Mouse (Mus musculus) CH12.LX (cell line): ENCODE measurements around the gene Myo15. TPM values are rescaled to one million over a fixed set of nuclear protein-coding genes. Genes with fewer than 3 reads are reported as not detected.
A peak's percentile ranks its signal among the peaks of the same experiment; 100 is the strongest.

Experiments used
- DNase-seq: peaks from one replicate; pipeline ENCODE4 v3.0.0-alpha.2; 2013; ENCODE audit errors: extremely low read depth
- H3K27ac ChIP-seq: 2 replicates; pipeline ENCODE4 v1.5.1; 2012; ENCODE audit warnings: low read depth, mild to moderate bottlenecking, control low read depth, moderate library complexity; ENCODE audit not compliant: insufficient read depth
- H3K27me3 ChIP-seq: replicated peaks from 2 replicates; pipeline ENCODE3; 2012; ENCODE audit warnings: inconsistent platforms
- H3K36me3 ChIP-seq, 2 experiments: replicated peaks in 1 of 2; 2 replicates each; pipeline versions ENCODE3 to v1.6.1; 2012; ENCODE audit warnings: inconsistent platforms in 1 of 2, low read length in 1 of 2, mild to moderate bottlenecking in 1 of 2, mixed read lengths in 1 of 2, moderate library complexity in 1 of 2; ENCODE audit not compliant: control insufficient read depth in 1 of 2, insufficient read depth in 1 of 2
- H3K4me1 ChIP-seq, 2 experiments: 2 replicates each; pipeline ENCODE4 v1.6.1; 2012; ENCODE audit warnings: inconsistent platforms in 1 of 2, moderate library complexity in 1 of 2; ENCODE audit not compliant: insufficient read depth in 2 of 2, control insufficient read depth in 1 of 2
- H3K4me2 ChIP-seq: 2 replicates; pipeline ENCODE4 v1.6.1; 2012; ENCODE audit warnings: low read depth, mild to moderate bottlenecking, control low read depth; ENCODE audit not compliant: poor library complexity, insufficient read depth, severe bottlenecking
- H3K4me3 ChIP-seq, 3 experiments: fragments of 150-350 bp in 1 of 3; sonication (generic) in 1 of 3; replicated peaks in 1 of 3; 2 replicates each; pipeline versions ENCODE3 to v1.5.1; 2011 to 2012; ENCODE audit warnings: low read depth in 2 of 3, low read length in 2 of 3, mild to moderate bottlenecking in 2 of 3, moderate library complexity in 2 of 3, control low read depth in 1 of 3, improper control_type of control experiment in 1 of 3, inconsistent platforms in 1 of 3, mixed read lengths in 1 of 3; ENCODE audit not compliant: poor library complexity in 1 of 3
- H3K79me2 ChIP-seq: replicated peaks from 2 replicates; pipeline ENCODE4 v1.6.1; 2012; ENCODE audit warnings: mild to moderate bottlenecking, moderate library complexity; ENCODE audit not compliant: control insufficient read depth, poor library complexity, insufficient read depth, severe bottlenecking; ENCODE audit errors: extremely low read depth
- H3K9ac ChIP-seq: 2 replicates; pipeline ENCODE4 v1.6.1; 2012; ENCODE audit warnings: low read depth, mild to moderate bottlenecking, control low read depth, moderate library complexity; ENCODE audit not compliant: insufficient read depth
- H3K9me3 ChIP-seq: replicated peaks from 2 replicates; pipeline ENCODE3; 2012; ENCODE audit warnings: low read length, inconsistent platforms, mixed read lengths
- BHLHE40 ChIP-seq: IDR thresholded peaks from 2 replicates; pipeline ENCODE4 v1.6.1; 2011; ENCODE audit warnings: mild to moderate bottlenecking, low read depth, low read length, improper control_type of control experiment
- CHD1 ChIP-seq: IDR thresholded peaks from 2 replicates; pipeline ENCODE4 v1.6.1; 2012; ENCODE audit warnings: low read depth, low read length, improper control_type of control experiment, inconsistent platforms
- CTCF ChIP-seq, 2 experiments: IDR thresholded peaks in 1 of 2; conservative IDR thresholded peaks in 1 of 2; 2 replicates each; pipeline ENCODE4 v1.5.1; 2011 to 2012; ENCODE audit warnings: low read depth in 2 of 2, low read length in 2 of 2, improper control_type of control experiment in 1 of 2, inconsistent platforms in 1 of 2, mild to moderate bottlenecking in 1 of 2, moderate library complexity in 1 of 2
- E2F4 ChIP-seq: IDR thresholded peaks from 2 replicates; pipeline ENCODE4 v1.6.1; 2011; ENCODE audit warnings: low read depth, low read length, improper control_type of control experiment; ENCODE audit not compliant: insufficient replicate concordance
- ETS1 ChIP-seq: conservative IDR thresholded peaks from 2 replicates; pipeline ENCODE4 v1.6.1; 2012; ENCODE audit warnings: low read depth, mild to moderate bottlenecking, inconsistent platforms, low read length, improper control_type of control experiment, moderate library complexity
- GABPA ChIP-seq: IDR thresholded peaks from 2 replicates; pipeline ENCODE4 v1.6.1; 2012; ENCODE audit warnings: low read depth, low read length, improper control_type of control experiment, inconsistent platforms; ENCODE audit not compliant: insufficient replicate concordance
- HCFC1 ChIP-seq: IDR thresholded peaks from 2 replicates; pipeline ENCODE4 v1.6.1; 2012; ENCODE audit warnings: low read depth, mild to moderate bottlenecking, inconsistent platforms, low read length, improper control_type of control experiment
- IRF4 ChIP-seq: IDR thresholded peaks from 2 replicates; pipeline ENCODE4 v1.6.1; 2014; ENCODE audit warnings: low read depth, mild to moderate bottlenecking, inconsistent platforms, low read length, improper control_type of control experiment
- JUN ChIP-seq: IDR thresholded peaks from 2 replicates; pipeline ENCODE4 v1.6.1; 2011; ENCODE audit warnings: low read depth, mild to moderate bottlenecking, low read length, improper control_type of control experiment, moderate library complexity; ENCODE audit not compliant: insufficient read depth
- KAT2A ChIP-seq: IDR thresholded peaks from 2 replicates; pipeline ENCODE4 v1.6.1; 2012; ENCODE audit warnings: low read length, improper control_type of control experiment, inconsistent platforms; ENCODE audit not compliant: insufficient replicate concordance
- MAFK ChIP-seq: IDR thresholded peaks from 2 replicates; pipeline ENCODE4 v1.6.1; 2011; ENCODE audit warnings: low read length, improper control_type of control experiment; ENCODE audit not compliant: insufficient replicate concordance
- MEF2A ChIP-seq: IDR thresholded peaks from 2 replicates; pipeline ENCODE4 v1.6.1; 2014; ENCODE audit warnings: low read depth, mild to moderate bottlenecking, inconsistent platforms, low read length, improper control_type of control experiment, borderline replicate concordance
- MYC ChIP-seq: IDR thresholded peaks from 2 replicates; pipeline ENCODE4 v1.6.1; 2011; ENCODE audit warnings: low read depth, mild to moderate bottlenecking, improper control_type of control experiment, low read length
- NRF1 ChIP-seq: IDR thresholded peaks from 2 replicates; pipeline ENCODE4 v1.6.1; 2014; ENCODE audit warnings: low read depth, mild to moderate bottlenecking, inconsistent platforms, low read length, improper control_type of control experiment, moderate library complexity
- POLR2A ChIP-seq: IDR thresholded peaks from 2 replicates; pipeline ENCODE4 v1.6.1; 2011; ENCODE audit warnings: low read depth, mild to moderate bottlenecking, improper control_type of control experiment, low read length
- SIN3A ChIP-seq: IDR thresholded peaks from 2 replicates; pipeline ENCODE4 v1.6.1; 2012; ENCODE audit warnings: low read length, improper control_type of control experiment, inconsistent platforms
- TCF12 ChIP-seq: IDR thresholded peaks from 2 replicates; pipeline ENCODE4 v1.6.1; 2014; ENCODE audit warnings: low read depth, mild to moderate bottlenecking, inconsistent platforms, low read length, improper control_type of control experiment
- ZC3H11A ChIP-seq: IDR thresholded peaks from 2 replicates; pipeline ENCODE4 v1.6.1; 2012; ENCODE audit warnings: low read depth, mild to moderate bottlenecking, inconsistent platforms, low read length, improper control_type of control experiment
- ZKSCAN1 ChIP-seq: IDR thresholded peaks from 2 replicates; pipeline ENCODE4 v1.6.1; 2012; ENCODE audit warnings: low read depth, inconsistent platforms, low read length, improper control_type of control experiment, borderline replicate concordance
- ZNF384 ChIP-seq: IDR thresholded peaks from 2 replicates; pipeline ENCODE4 v1.6.1; 2012; ENCODE audit warnings: low read depth, low read length, improper control_type of control experiment, inconsistent platforms
- dilution Hi-C: fragments of 300-500 bp; cut with MboI; formaldehyde crosslinking; loops from 2 replicates; pipeline ENCODE4 v1.14.3; 2020; ENCODE audit warnings: low sequenced_read_pairs; ENCODE audit not compliant: extremely low pct_unique_long_range_greater_than_20kb, extremely low pct_ligation_motif_present
- in situ Hi-C: fragments of 300-500 bp; cut with MboI; formaldehyde crosslinking; loops from 3 replicates; pipeline ENCODE4 v1.14.3; 2019; ENCODE audit warnings: low sequenced_read_pairs, low pct_ligation_motif_present, low pct_unique_long_range_greater_than_20kb, mixed read lengths
- polyA plus RNA-seq: library from polyadenylated mRNA; unstranded; fragments of >175 nt; gene quantifications from 2 replicates; pipeline ENCODE4 v1.2.1, GENCODE M21; 2012; ENCODE audit warnings: low read depth; ENCODE audit not compliant: insufficient read length
- total RNA-seq, 2 experiments: library from RNA; depleted of rRNA; stranded (reverse); fragments of 300-350 nt in 1 of 2; fragments of >200 nt in 1 of 2; gene quantifications; 2 replicates each; pipeline ENCODE4 v1.2.3; 2012 to 2014

Myo15 gene
- total and polyA plus RNA-seq, 3 experiments = 0.01 to 0.13 (median 0.04) TPM

GRCm38 (mm10) chr11:60548112-60548511, 79.0 kb downstream of the Myo15 start:
- Histone ChIP-seq H3K27me3 (no peaks in the 10 kb centered on the region), H3K79me2 (peaks cover 67% of the 10 kb centered on the region), H3K4me2 (no peak overlapping the region), H3K27ac (no peak overlapping the region), H3K36me3 (peaks cover 45 to 93% of the 10 kb centered on the region in 2 experiments), H3K4me3 (no peak overlapping the region), H3K9me3 (no peaks in the 10 kb centered on the region), H3K9ac (no peak overlapping the region), H3K4me1 (peaks cover 5 to 40% of the 10 kb centered on the region in 2 experiments; a peak in 2 of 4 replicates)
- no peak for DNase-seq
- dilution Hi-C loops (no loop called here), in situ Hi-C loops (no loop called here)
- no peak for TF ChIP-seq MYC
- TF ChIP-seq MEF2A = no peak
- no peak for TF ChIP-seq MAFK
- TF ChIP-seq ZKSCAN1 = no peak
- TF ChIP-seq BHLHE40 = no peak
- no peak for TF ChIP-seq ETS1
- no peak for TF ChIP-seq JUN
- TF ChIP-seq POLR2A = no peak

DNA sequence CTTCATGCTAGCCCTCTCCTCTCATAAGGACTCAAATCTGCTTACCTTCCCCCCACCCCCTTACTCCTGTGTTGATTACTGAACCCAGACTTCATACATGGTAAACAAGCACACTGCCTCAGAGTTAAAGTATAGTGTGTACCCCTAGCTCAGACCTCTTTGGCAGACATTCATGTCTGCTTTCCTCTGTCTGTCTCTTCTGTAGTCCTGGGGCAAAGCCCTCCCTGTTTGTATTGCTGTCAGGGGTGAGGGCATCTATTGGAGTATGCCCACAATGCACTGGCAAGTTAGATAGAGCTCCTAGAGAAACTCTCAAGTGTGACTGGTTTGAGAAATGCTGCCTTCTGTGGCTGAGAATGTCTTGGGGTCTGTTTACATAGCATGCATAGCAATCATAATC, 84.0 kb downstream of the Myo15 start:
- dilution Hi-C loops = no loop called here

DNA sequence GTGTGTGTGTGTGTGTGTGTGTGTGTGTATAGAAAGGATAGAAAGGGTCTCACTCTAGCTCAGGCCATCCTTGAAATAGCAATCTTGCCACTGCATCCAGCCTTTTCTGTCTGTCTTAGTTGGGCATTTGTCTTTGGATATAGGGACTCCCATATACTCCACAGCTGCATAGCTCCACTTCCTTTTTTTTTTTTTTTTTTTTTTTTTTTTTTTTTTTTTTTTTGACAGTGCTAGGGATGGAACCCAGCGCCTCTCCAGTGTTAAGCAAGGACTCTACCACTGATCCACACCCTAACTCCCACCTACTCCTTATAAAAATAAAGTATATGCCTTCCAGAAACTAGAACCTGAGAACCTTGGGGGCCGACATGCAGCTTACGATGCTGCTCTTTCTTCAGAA, 88.5 kb downstream of the Myo15 start:
- dilution Hi-C loops = no loop called here
- no peak for TF ChIP-seq NRF1
- peak; percentile 93 for TF ChIP-seq ZNF384
- Histone ChIP-seq H3K9me3 (no peaks in the 10 kb centered on the region), H3K27ac (no peak overlapping the region), H3K79me2 (0 out of 2 replicates have a peak, but pooled peaks cover 3% of the 10 kb centered on the region), H3K9ac (no peak overlapping the region), H3K4me3 (no peak overlapping the region), H3K27me3 (no peaks in the 10 kb centered on the region), H3K4me1 (peaks cover 0 to 10% of the 10 kb centered on the region in 2 experiments; a peak in 2 of 4 replicates), H3K4me2 (no peak overlapping the region), H3K36me3 (peaks cover 41 to 74% of the 10 kb centered on the region in 2 experiments)
- DNase-seq = no peak
- in situ Hi-C loops = no loop called here

More for the DNA sequence above, 84.0 kb downstream of the Myo15 start:
- Histone ChIP-seq H3K4me1 (peaks cover 0 to 7% of the 10 kb centered on the region in 2 experiments; a peak in 1 of 4 replicates), H3K4me2 (no peak overlapping the region), H3K9me3 (no peaks in the 10 kb centered on the region), H3K27ac (no peak overlapping the region), H3K79me2 (peaks cover 26% of the 10 kb centered on the region), H3K9ac (no peak overlapping the region), H3K36me3 (peaks cover 72 to 98% of the 10 kb centered on the region in 2 experiments), H3K27me3 (no peaks in the 10 kb centered on the region)
- in situ Hi-C loops = no loop called here
- DNase-seq = no peak
- TF ChIP-seq GABPA = no peak
- no peak for TF ChIP-seq HCFC1
- TF ChIP-seq TCF12 = no peak
- no peak for TF ChIP-seq CHD1
- no peak for TF ChIP-seq SIN3A
- TF ChIP-seq CTCF (conservative IDR thresholded peaks at IDR 0.05 in 1 of 2, IDR thresholded peaks at IDR 0.05 in 1 of 2; ENCODE audit: low read depth in 2 of 2, low read length in 2 of 2) = no peak
- no peak for TF ChIP-seq ZC3H11A
- TF ChIP-seq E2F4 = no peak
- TF ChIP-seq KAT2A = no peak
- TF ChIP-seq IRF4 = no peak
- TF ChIP-seq, all 38 proteins: peak for 0
- H3K4me3 ChIP-seq = no peak overlapping the region
